Mouse (Mus musculus) kidney, embryonic 16.5 days (tissue): ENCODE measurements around the gene Tmem237. TPM values are rescaled to one million over a fixed set of nuclear protein-coding genes. Genes with fewer than 3 reads are reported as not detected.

ENCODE experiments used
- ATAC-seq: fragments of 200-750 bp; cut with Nextera tagmentation; 2 replicates; pipeline ENCODE4 v1.8.0; 2017; ENCODE audit warnings: moderate TSS enrichment; ENCODE audit not compliant: low FRiP score, low TSS enrichment
- H3K27ac ChIP-seq: fragments of 300-500 bp; sonication (generic); 2 replicates; pipeline ENCODE4 v1.5.1; 2014; ENCODE audit warnings: low read length
- H3K27me3 ChIP-seq: fragments of 300-500 bp; sonication (generic); 2 replicates; pipeline ENCODE4 v1.6.1; 2014; ENCODE audit warnings: low read length, control low read depth, mixed read lengths; ENCODE audit not compliant: insufficient read depth
- H3K36me3 ChIP-seq: fragments of 300-500 bp; sonication (generic); 2 replicates; pipeline ENCODE4 v1.6.1; 2014; ENCODE audit warnings: low read length, control low read depth, mixed read lengths; ENCODE audit not compliant: insufficient read depth
- H3K4me1 ChIP-seq: fragments of 300-500 bp; sonication (generic); 2 replicates; pipeline ENCODE4 v1.6.1; 2014; ENCODE audit warnings: low read length, control low read depth, mixed read lengths; ENCODE audit not compliant: insufficient read depth
- H3K4me2 ChIP-seq: fragments of 300-500 bp; sonication (generic); replicated peaks from 2 replicates; pipeline ENCODE4 v1.6.1; 2014; ENCODE audit warnings: low read depth, low read length
- H3K4me3 ChIP-seq: fragments of 300-500 bp; sonication (generic); 2 replicates; pipeline ENCODE4 v1.5.1; 2014; ENCODE audit warnings: mild to moderate bottlenecking, low read length
- H3K9ac ChIP-seq: fragments of 300-500 bp; sonication (generic); replicated peaks from 2 replicates; pipeline ENCODE4 v1.6.1; 2014; ENCODE audit warnings: low read length
- H3K9me3 ChIP-seq: fragments of 300-500 bp; sonication (generic); 2 replicates; pipeline ENCODE4 v1.6.1; 2016; ENCODE audit warnings: low read length, control low read depth
- WGBS: fragments of 180-500 bp; shearing (Covaris S2); extraction: QIAGEN DNeasy Blood & Tissue Kit; methylation state at CpG from one replicate; pipeline ENCODE4 v1.1.7; 2014; 5-methylcytosine and 5-hydroxymethylcytosine counted together
- polyA plus RNA-seq: library from polyadenylated mRNA; unstranded; fragments of >200 nt; fragmentation: Nextera tagmentation; extraction: Ambion mirVana; gene quantifications from 2 replicates; pipeline ENCODE4 v1.2.1, GENCODE M21; 2015

Tmem237 gene
- polyA plus RNA-seq, result 42.0 and 42.6 TPM in 2 replicates

DNA sequence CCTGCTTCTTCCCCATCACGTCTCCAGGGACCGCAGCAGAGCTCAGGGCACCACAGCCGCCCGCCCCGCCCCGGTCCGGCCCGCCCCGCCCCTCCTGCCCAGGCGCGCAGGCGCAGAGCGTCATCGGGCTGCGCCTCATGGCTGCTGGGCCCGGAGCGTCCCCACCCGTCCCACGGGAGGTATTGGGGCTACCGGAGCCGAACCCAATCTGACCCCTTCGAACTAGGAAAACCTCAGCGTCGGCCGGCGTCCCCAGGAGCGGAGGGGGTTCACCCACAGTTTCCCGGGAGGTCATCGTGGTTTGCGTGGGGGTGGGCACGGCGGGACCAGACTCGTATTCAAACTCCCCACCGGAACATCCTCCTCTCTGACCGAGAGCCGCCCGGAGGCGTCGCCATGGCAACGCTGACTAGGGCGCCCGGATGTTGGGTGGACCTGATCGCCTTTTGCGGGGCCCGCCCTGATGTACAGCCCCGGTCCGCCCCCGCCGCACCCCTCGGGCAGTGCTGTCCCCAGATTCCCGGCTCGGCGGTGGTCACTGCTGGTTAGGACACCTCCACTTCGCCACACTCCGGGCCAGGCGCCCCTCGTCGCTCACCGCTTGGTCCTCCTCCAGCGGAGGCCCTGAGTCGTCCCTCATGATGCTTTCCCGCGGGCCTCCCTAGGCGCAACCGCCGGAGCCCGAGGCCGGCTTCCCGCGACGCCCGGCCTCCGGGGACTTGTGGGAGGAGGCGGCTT is at the start of gene Tmem237:
Tmem237 (minus strand) TSS at position 689 of the 738 bp plus-strand sequence.
- ATAC-seq, result peak; percentile 98
- Histone ChIP-seq H3K27ac (peak within 1 kb of the TSS; percentile 78), H3K36me3 (no peaks in the 10 kb centered on the region), H3K9me3 (no peaks in the 10 kb centered on the region), H3K27me3 (no peaks in the 10 kb centered on the region), H3K9ac (peak within 1 kb of the TSS; percentile 94), H3K4me3 (peak within 1 kb of the TSS; percentile 85), H3K4me1 (peaks cover 10% of the 10 kb centered on the region; the same call in 1 of the 2 replicates), H3K4me2 (peak within 1 kb of the TSS; percentile 94)
- under 1% methylated on average over 73 of the region's 74 CpGs for WGBS

DNA sequence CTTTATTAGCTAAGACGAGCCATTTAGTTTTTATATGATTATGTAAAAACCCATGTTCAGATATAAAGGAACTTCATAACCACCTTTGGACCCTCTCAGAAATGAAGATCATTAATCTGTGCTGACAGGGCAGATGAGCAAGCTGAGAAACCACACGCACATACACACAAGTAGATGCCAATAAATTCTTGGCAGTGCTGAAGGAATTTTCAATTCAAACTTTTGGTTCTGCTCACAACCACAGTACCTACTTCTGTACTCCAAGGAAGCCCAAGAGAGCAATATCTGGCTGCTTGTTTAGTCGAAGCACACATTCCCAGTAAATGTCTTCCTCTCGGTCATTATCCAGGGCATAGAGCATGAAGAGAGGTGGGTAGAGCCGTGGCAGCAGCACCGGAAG is 49.4 kb upstream of the Tmem237 start:
- H3K4me2 ChIP-seq, result no peak overlapping the region
- no peaks in the 10 kb centered on the region for H3K27me3 ChIP-seq
- ATAC-seq, result no peak
- 75% methylated on average over 6 of the region's 6 CpGs for WGBS
- no peaks in the 10 kb centered on the region for H3K9me3 ChIP-seq
- peaks cover 22% of the 10 kb centered on the region for H3K36me3 ChIP-seq
- H3K4me3 ChIP-seq, result no peak overlapping the region
- H3K27ac ChIP-seq, result 0 out of 2 replicates have a peak overlapping the region, but pooled peaks have one; percentile 28
- peaks cover 16% of the 10 kb centered on the region for H3K4me1 ChIP-seq
- H3K9ac ChIP-seq, result no peak overlapping the region

DNA sequence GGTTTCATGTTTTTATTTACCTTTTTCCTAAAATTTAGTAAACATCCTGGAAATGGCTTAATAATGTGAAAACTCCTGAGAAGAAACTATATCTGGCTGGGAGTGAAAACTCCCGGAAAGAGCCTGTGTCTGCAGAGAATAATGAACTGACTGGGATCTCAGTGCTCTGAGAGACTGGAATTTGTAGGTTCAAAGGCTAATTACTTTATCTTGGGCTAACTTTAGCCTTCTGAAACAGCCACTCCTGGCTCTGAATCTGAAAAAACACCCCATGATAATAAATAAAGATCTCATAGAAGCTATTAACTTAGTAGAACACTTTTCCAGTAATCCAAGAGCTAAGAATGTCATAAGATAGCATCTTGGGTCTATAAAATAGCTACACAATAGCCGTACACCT is 48.3 kb upstream of the Tmem237 start:
- H3K27me3 ChIP-seq, result no peaks in the 10 kb centered on the region
- H3K4me3 ChIP-seq, result no peak overlapping the region
- WGBS, result 41% methylated on average over 2 of the region's 2 CpGs
- no peak for ATAC-seq
- peaks cover 21% of the 10 kb centered on the region for H3K36me3 ChIP-seq
- no peaks in the 10 kb centered on the region for H3K9me3 ChIP-seq
- H3K4me2 ChIP-seq, result no peak overlapping the region
- peaks cover 16% of the 10 kb centered on the region for H3K4me1 ChIP-seq
- H3K9ac ChIP-seq, result no peak overlapping the region
- no peak overlapping the region; the same call in 1 of the 2 replicates for H3K27ac ChIP-seq

DNA sequence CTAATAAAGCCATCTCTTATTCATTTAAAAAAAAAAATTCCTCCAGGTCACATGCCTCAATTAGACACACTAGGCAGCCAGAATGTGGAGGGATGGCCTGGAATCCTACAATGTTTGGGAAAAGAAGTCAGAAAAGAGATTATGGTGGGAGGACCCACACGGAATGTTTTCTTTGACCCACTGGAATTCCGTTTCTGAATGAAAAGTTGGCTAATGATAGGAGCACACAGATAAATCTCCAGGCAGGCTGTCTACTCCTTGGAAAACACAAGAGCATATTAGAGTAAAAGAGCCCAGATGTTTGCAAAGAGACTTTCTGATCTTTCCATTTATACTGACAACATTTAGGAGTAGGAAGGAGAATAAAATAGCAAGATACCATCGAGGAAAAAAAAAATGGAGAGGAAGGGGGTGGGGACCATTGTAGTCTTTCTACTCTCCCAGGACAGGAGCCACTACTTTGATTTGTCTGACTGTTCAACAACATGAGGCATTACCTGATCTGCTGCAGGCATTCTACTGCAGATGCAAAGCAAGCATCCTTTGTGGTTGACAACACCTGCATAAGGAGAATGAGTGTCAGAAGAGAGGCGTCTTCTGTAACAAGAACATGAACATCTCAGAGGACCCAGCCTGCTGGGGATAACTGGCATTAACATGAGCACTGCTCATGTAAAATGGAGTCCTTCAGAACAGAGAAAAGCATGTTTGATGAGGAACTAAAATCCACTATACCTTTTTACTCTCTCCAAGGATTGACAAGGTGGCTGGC is 47.6 kb upstream of the Tmem237 start:
- H3K9ac ChIP-seq, result no peak overlapping the region
- H3K4me3 ChIP-seq, result no peak overlapping the region
- ATAC-seq, result peak; percentile 41; the same call in 1 of the 2 replicates
- H3K4me2 ChIP-seq, result no peak overlapping the region; the same call in 1 of the 2 replicates
- no peaks in the 10 kb centered on the region for H3K9me3 ChIP-seq
- peaks cover 16% of the 10 kb centered on the region for H3K4me1 ChIP-seq
- no peaks in the 10 kb centered on the region for H3K27me3 ChIP-seq
- 57% methylated on average over 4 of the region's 4 CpGs for WGBS
- H3K27ac ChIP-seq, result peak overlapping the region; percentile 66
- peaks cover 29% of the 10 kb centered on the region for H3K36me3 ChIP-seq

DNA sequence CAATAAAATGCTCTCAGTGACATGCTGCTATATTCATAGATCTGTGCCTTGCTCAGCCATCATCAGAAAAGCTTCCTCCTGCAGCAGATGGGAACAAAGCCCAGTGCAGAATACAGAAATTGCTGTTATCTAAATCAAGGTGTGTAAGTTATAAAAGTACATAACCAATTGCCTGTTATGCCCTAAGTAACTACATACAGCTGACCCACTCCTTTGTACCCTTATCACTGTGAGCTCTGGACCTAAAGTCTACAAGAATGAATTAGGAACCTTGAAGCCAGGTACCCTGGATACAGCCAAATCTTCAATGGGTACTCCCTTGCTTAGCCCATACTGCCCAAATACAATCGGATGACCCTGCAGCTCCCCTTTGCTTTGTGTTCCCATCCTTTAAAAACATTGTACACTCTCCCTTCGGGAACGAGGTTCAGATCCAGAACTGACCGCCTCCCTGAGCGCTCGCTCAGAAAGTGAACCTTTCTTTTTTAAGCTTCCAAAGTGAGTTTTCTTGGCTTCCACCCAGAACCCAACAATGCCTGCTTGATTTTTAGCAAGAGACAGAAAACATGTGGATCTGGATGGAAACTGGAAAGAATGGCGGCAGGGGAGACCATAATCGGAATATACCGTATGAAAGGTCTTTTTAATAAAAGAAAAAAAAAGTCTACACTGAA is 46.2 kb upstream of the Tmem237 start:
- Histone ChIP-seq H3K36me3 (peaks cover 32% of the 10 kb centered on the region), H3K9ac (no peak overlapping the region), H3K27me3 (no peaks in the 10 kb centered on the region), H3K27ac (no peak overlapping the region; the same call in 1 of the 2 replicates), H3K4me3 (no peak overlapping the region), H3K9me3 (no peaks in the 10 kb centered on the region), H3K4me1 (peaks cover 10% of the 10 kb centered on the region), H3K4me2 (no peak overlapping the region)
- ATAC-seq, result no peak
- 87% methylated on average over 9 of the region's 9 CpGs for WGBS

DNA sequence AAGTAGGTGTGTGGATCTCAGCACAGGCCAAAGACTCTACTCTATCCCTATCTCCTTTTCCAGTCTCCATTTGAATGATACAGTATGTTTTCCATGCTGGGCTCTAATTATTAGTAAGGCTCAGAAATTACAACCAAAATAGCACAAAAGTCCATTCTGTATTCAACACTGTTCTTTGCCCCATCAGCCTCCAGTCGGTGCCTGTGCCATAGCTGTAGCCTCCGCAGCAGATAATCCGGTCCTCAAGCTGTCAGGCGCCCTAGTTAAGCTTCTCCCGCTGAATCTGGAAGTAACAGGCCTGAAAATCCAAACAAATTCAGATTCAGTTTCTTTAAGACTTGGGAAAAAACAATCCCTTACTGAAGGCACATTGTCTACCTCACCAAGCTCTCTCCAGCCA is 43.7 kb upstream of the Tmem237 start:
- ATAC-seq, result no peak
- Histone ChIP-seq H3K4me1 (peaks cover 6% of the 10 kb centered on the region; the same call in 1 of the 2 replicates), H3K27me3 (no peaks in the 10 kb centered on the region), H3K4me3 (no peak overlapping the region), H3K9ac (no peak overlapping the region), H3K4me2 (no peak overlapping the region), H3K9me3 (no peaks in the 10 kb centered on the region), H3K36me3 (peaks cover 24% of the 10 kb centered on the region), H3K27ac (no peak overlapping the region)
- WGBS, result 81% methylated on average over 5 of the region's 5 CpGs

DNA sequence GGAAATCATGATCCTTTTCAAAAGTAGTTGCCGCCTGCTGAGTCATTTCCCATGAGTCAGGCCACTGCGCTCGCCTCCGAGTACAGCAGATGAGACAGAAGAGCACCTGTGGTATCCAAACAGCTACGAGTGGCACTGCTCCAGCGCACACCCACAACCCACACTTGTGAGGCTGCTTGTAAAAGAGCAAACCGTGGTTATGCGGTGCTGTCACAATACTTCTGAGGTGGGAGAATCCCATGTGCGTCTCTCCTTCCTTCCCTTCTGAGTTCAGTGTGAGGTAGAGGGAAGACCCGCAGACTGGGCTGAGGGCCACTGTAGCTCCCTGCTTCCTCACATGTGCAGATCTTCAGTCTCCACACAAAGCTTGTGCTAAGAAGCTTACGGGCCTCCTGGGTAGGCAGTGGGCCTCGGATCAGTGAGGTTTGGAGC is 42.8 kb upstream of the Tmem237 start, which contains the start of gene Mpp4:
Mpp4 (minus strand) TSS at position 360 of the 432 bp plus-strand sequence.
- H3K4me1 ChIP-seq, result peaks cover 2% of the 10 kb centered on the region; the same call in 1 of the 2 replicates
- H3K4me3 ChIP-seq, result no peak within 1 kb of the TSS
- no peaks in the 10 kb centered on the region for H3K27me3 ChIP-seq
- H3K27ac ChIP-seq, result no peak within 1 kb of the TSS
- no peak within 1 kb of the TSS for H3K9ac ChIP-seq
- peaks cover 24% of the 10 kb centered on the region for H3K36me3 ChIP-seq
- 78% methylated on average over 12 of the region's 12 CpGs for WGBS
- H3K4me2 ChIP-seq, result no peak within 1 kb of the TSS
- no peaks in the 10 kb centered on the region for H3K9me3 ChIP-seq
- ATAC-seq, result no peak

DNA sequence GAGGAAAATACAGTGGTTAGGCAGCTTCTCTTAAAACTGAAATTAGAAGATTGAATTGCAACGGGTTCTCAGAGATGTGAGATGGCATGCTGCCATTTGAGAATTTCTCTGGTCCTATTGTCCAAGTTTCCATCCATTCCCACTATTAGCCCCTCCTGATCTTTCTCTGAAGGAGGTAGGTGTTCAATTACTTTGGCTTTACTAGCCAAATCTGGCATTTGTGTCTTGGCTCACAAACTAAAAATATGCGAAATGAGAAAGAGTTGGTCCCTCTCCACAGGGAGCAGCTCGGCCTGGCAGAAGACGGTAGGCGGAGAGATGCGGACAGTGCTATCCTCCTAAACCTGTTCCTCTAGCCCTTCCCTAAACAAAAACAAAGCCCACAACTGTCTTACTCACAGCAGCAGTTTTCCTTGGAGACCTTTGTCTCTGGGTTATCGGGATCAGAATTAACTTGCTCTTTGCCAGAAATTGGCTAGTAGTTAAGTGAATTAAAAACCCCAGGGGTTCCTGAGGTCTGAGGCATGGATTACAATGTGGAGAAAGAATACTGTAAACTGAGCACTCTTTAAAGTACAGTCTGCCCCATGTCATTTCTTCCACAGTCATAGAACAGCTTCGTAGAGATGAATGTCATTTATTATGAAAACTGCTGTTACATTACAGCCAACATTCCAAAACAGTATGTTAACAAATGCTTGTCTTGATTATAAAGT is 42.3 kb upstream of the Tmem237 start:
- WGBS, result 74% methylated on average over 8 of the region's 8 CpGs
- Histone ChIP-seq H3K9me3 (no peaks in the 10 kb centered on the region), H3K27me3 (no peaks in the 10 kb centered on the region), H3K4me3 (no peak overlapping the region), H3K36me3 (peaks cover 24% of the 10 kb centered on the region), H3K4me2 (no peak overlapping the region), H3K9ac (no peak overlapping the region), H3K27ac (no peak overlapping the region), H3K4me1 (no peaks in the 10 kb centered on the region; the same call in 1 of the 2 replicates)
- ATAC-seq, result no peak

DNA sequence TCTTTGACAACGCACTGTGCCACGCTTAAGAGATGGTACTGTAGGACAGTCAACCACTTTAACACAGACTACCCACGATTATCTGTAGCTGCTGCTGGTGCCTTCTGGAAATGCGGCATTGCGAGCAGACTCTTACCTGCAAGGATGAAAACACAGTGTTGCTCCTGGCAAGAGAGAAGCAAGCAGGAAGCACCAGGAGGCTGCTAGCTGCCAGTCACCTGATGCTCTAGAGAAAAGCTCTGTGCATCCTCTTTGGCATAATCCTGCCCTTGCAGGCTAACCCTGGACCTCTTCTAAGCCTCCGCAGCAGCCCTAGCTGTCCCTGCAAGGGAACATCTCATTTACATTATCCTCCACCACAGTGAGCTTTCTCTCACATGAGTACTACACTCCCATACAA is 41.2 kb upstream of the Tmem237 start:
- 92% methylated on average over 6 of the region's 6 CpGs for WGBS

More for the DNA sequence above, 41.2 kb upstream of the Tmem237 start:
- Histone ChIP-seq H3K4me1 (no peaks in the 10 kb centered on the region), H3K27ac (no peak overlapping the region), H3K4me2 (no peak overlapping the region), H3K36me3 (peaks cover 18% of the 10 kb centered on the region), H3K27me3 (no peaks in the 10 kb centered on the region), H3K4me3 (no peak overlapping the region), H3K9ac (no peak overlapping the region), H3K9me3 (no peaks in the 10 kb centered on the region)
- no peak for ATAC-seq
